Mouse (Mus musculus) lung, adult 2 months (tissue): ENCODE data around the gene Tnnt3. TPM values are rescaled to one million over a fixed set of nuclear protein-coding genes. Genes with fewer than 3 reads are reported as not detected.

ENCODE experiments used
- DNase-seq: peaks from one replicate; pipeline ENCODE4 v3.0.0; 2022
- H3K4me1 ChIP-seq: fragments of 200-500 bp; 2 replicates; pipeline ENCODE4 v1.6.1; 2011; ENCODE audit warnings: low read length; ENCODE audit not compliant: control insufficient read depth, insufficient read depth
- H3K4me3 ChIP-seq: fragments of 200-500 bp; replicated peaks from 2 replicates; pipeline ENCODE3; 2011; ENCODE audit warnings: low read depth, mild to moderate bottlenecking, control low read depth, low read length; ENCODE audit errors: extremely low read depth
- CTCF ChIP-seq: fragments of 200-500 bp; IDR thresholded peaks from 2 replicates; pipeline ENCODE4 v1.5.1; 2011; ENCODE audit warnings: mild to moderate bottlenecking, low read length, control low read depth; ENCODE audit not compliant: insufficient read depth
- POLR2A ChIP-seq: fragments of 200-500 bp; IDR thresholded peaks from 2 replicates; pipeline ENCODE4 v1.6.1; 2011; ENCODE audit warnings: low read depth, mild to moderate bottlenecking, control low read depth, low read length, borderline replicate concordance; ENCODE audit errors: extremely low read depth
- WGBS: fragments of 180-500 bp; shearing (Covaris S2); methylation state at CpG from one replicate; pipeline ENCODE4 v1.1.7; 2018; 5-methylcytosine and 5-hydroxymethylcytosine counted together
- polyA plus RNA-seq: library from polyadenylated mRNA; depleted of rRNA; stranded (reverse); fragments of >200 nt; gene quantifications from 2 replicates; pipeline ENCODE4 v1.2.3, GENCODE M21; 2012; rRNA removed

Gene Tnnt3
- polyA plus RNA-seq: 4.1 and 64.7 TPM in 2 replicates

GRCm38 (mm10) chr7:142498575-142498974 lies at the start of gene Tnnt3:
Tnnt3 (plus strand) TSS chr7:142498836.
- TF ChIP-seq POLR2A (no peak), CTCF (no peak)
- Histone ChIP-seq H3K4me1 (no peaks in the 10 kb centered on the region), H3K4me3 (no peak within 1 kb of the TSS)
- no peak for DNase-seq
- 88% methylated on average over 2 of the region's 2 CpGs for WGBS

GRCm38 (mm10) chr7:142449038-142449617 lies 49.5 kb upstream of the Tnnt3 start:
- TF ChIP-seq CTCF (no peak), POLR2A (no peak)
- Histone ChIP-seq H3K4me3 (no peak overlapping the region), H3K4me1 (no peaks in the 10 kb centered on the region)
- WGBS: 69% methylated on average over 6 of the region's 6 CpGs
- DNase-seq: no peak

- DNase-seq: no peak
Measured at GRCm38 (mm10) chr7:142454706-142455105, 43.9 kb upstream of the Tnnt3 start.

GRCm38 (mm10) chr7:142455251-142455650 lies 43.4 kb upstream of the Tnnt3 start:
- DNase-seq: no peak
- 58% methylated on average over 2 of the region's 2 CpGs for WGBS
- TF ChIP-seq CTCF (no peak), POLR2A (no peak)
- Histone ChIP-seq H3K4me3 (no peak overlapping the region), H3K4me1 (peaks cover 4% of the 10 kb centered on the region; the same call in 1 of the 2 replicates)

More at GRCm38 (mm10) chr7:142454706-142455105, 43.9 kb upstream of the Tnnt3 start:
- TF ChIP-seq CTCF (no peak), POLR2A (no peak)
- Histone ChIP-seq H3K4me1 (peaks cover 4% of the 10 kb centered on the region; the same call in 1 of the 2 replicates), H3K4me3 (no peak overlapping the region)
- WGBS: 72% methylated on average over 1 of the region's 1 CpGs

GRCm38 (mm10) chr7:142456806-142457205 lies 41.8 kb upstream of the Tnnt3 start:
- 55% methylated on average over 3 of the region's 3 CpGs for WGBS
- H3K4me1 ChIP-seq: peaks cover 4% of the 10 kb centered on the region; the same call in 1 of the 2 replicates
- DNase-seq: no peak
- no peak overlapping the region for H3K4me3 ChIP-seq
- TF ChIP-seq CTCF (no peak), POLR2A (no peak)

GRCm38 (mm10) chr7:142457227-142457811 lies 41.3 kb upstream of the Tnnt3 start:
- Histone ChIP-seq H3K4me1 (peaks cover 4% of the 10 kb centered on the region; the same call in 1 of the 2 replicates), H3K4me3 (no peak overlapping the region)
- WGBS: 22% methylated on average over 3 of the region's 3 CpGs
- DNase-seq: no peak
- TF ChIP-seq POLR2A (no peak), CTCF (no peak)

- TF ChIP-seq POLR2A (no peak), CTCF (no peak)
- Histone ChIP-seq H3K4me1 (peaks cover 4% of the 10 kb centered on the region; the same call in 1 of the 2 replicates), H3K4me3 (no peak overlapping the region)
- DNase-seq: no peak
- 36% methylated on average over 2 of the region's 2 CpGs for WGBS
Measured at GRCm38 (mm10) chr7:142458026-142458425, 40.6 kb upstream of the Tnnt3 start.

- peaks cover 4% of the 10 kb centered on the region; the same call in 1 of the 2 replicates for H3K4me1 ChIP-seq
- DNase-seq: no peak
- no peak for TF ChIP-seq POLR2A
- no peak for TF ChIP-seq CTCF
- WGBS: 73% methylated on average over 5 of the region's 5 CpGs
- H3K4me3 ChIP-seq: no peak overlapping the region
Measured at GRCm38 (mm10) chr7:142458676-142459298, 39.8 kb upstream of the Tnnt3 start.

GRCm38 (mm10) chr7:142459299-142459691 lies 39.3 kb upstream of the Tnnt3 start:
- TF ChIP-seq CTCF (no peak), POLR2A (no peak)
- DNase-seq: no peak
- Histone ChIP-seq H3K4me1 (peaks cover 4% of the 10 kb centered on the region; the same call in 1 of the 2 replicates), H3K4me3 (no peak overlapping the region)
- WGBS: 74% methylated on average over 2 of the region's 2 CpGs

GRCm38 (mm10) chr7:142460636-142461077 lies 38.0 kb upstream of the Tnnt3 start, which contains the start of gene Lsp1:
Lsp1 (plus strand) TSS chr7:142460809.
- H3K4me3 ChIP-seq: peak within 1 kb of the TSS; percentile 66
- H3K4me1 ChIP-seq: peaks cover 4% of the 10 kb centered on the region; the same call in 1 of the 2 replicates
- DNase-seq: no peak
- WGBS: 82% methylated on average over 7 of the region's 7 CpGs
- TF ChIP-seq POLR2A (no peak; the same call in 1 of the 2 replicates), CTCF (no peak)
